Mouse (Mus musculus): ENCODE measurements around the gene Pbld1.

GRCm38 (mm10) chr10:63124016-63124415 lies 64.1 kb downstream of the Pbld1 start:
- TF ChIP-seq CTCF (IDR thresholded peaks at IDR 0.05; ENCODE audit: borderline replicate concordance, control insufficient read depth, extremely low read depth, insufficient read depth, low read length, poor library complexity) (no peak), POLR2A (IDR thresholded peaks at IDR 0.05; ENCODE audit: control insufficient read depth, extremely low read depth, insufficient read depth, low read length, poor library complexity) (no peak)

Data from thymus, adult 2 months (tissue).